Mouse (Mus musculus) neural tube, embryonic 13.5 days (tissue): ENCODE data around the gene Ppp1r32. TPM values are rescaled to one million over a fixed set of nuclear protein-coding genes. Genes with fewer than 3 reads are reported as not detected.

ENCODE experiments used
- polyA plus RNA-seq: library from polyadenylated mRNA; unstranded; fragments of >200 nt; fragmentation: Nextera tagmentation; extraction: Ambion mirVana; gene quantifications from 2 replicates; pipeline ENCODE4 v1.2.1, GENCODE M21; 2015

The Ppp1r32 gene
- polyA plus RNA-seq, 1 experiment from 2014 or later: 0.18 TPM

Other genes with a start within 250 kb of the Ppp1r32 start
- 0.67 and 0.69 TPM in 2 replicates for gene Myrf, start 242.2 kb downstream of the Ppp1r32 start, polyA plus RNA-seq
- 6.3 and 6.4 TPM in 2 replicates for gene Dagla, start 178.1 kb downstream of the Ppp1r32 start, polyA plus RNA-seq
- 9.6 and 10.7 TPM in 2 replicates for gene Syt7, start 93.8 kb downstream of the Ppp1r32 start, polyA plus RNA-seq
- 0.55 and 0.67 TPM in 2 replicates for gene Lrrc10b, start 25.5 kb downstream of the Ppp1r32 start, polyA plus RNA-seq
- gene Cpsf7, start 42.3 kb upstream of the Ppp1r32 start, polyA plus RNA-seq: 47.3 and 60.1 TPM in 2 replicates
- gene Sdhaf2, start 43.2 kb upstream of the Ppp1r32 start, polyA plus RNA-seq: 72.1 and 77.0 TPM in 2 replicates
- gene Tmem216, start 73.3 kb upstream of the Ppp1r32 start, polyA plus RNA-seq: 51.0 and 51.6 TPM in 2 replicates
- 17.7 and 18.0 TPM in 2 replicates for gene Cyb561a3, start 94.2 kb upstream of the Ppp1r32 start, polyA plus RNA-seq
- gene Tmem138, start 94.4 kb upstream of the Ppp1r32 start, polyA plus RNA-seq: 34.8 and 38.2 TPM in 2 replicates
- 245 and 271 TPM in 2 replicates for gene Ddb1, start 122.4 kb upstream of the Ppp1r32 start, polyA plus RNA-seq
- 24.8 and 25.7 TPM in 2 replicates for gene Tkfc, start 122.7 kb upstream of the Ppp1r32 start, polyA plus RNA-seq
- gene Vwce, start 151.3 kb upstream of the Ppp1r32 start, polyA plus RNA-seq: 0.22 and 0.74 TPM in 2 replicates
- not detected in 2 replicates for gene Pga5, start 195.1 kb upstream of the Ppp1r32 start, polyA plus RNA-seq
- 34.2 and 37.6 TPM in 2 replicates for gene Vps37c, start 205.8 kb upstream of the Ppp1r32 start, polyA plus RNA-seq